Mouse (Mus musculus): ENCODE results near the gene Rfx1. TPM values are rescaled to one million over a fixed set of nuclear protein-coding genes. Genes with fewer than 3 reads are reported as not detected.

The Rfx1 gene
- polyA plus RNA-seq, 1 experiment from 2014 or later: 7.7 TPM

DNA sequence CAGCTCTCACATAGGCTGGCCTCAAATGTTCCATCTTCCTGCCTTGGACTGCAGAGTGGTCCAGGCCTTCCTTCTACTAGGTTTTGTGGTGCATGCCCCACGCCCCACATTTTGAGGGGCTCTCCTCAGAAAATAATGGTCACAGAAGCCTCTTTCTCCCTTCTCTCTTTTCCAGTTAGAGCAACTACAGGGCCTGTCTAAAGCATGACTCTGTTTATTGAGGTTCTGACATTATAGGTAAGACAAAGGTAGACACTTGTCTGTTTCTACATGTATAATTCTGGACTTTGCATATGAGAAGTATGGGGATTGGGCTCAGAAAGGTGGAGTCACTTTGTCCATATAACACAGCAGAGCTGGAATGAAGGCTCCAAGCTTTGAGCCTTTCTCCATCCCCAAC lies 1.6 kb upstream of the Rfx1 start, which contains the start of gene Gm10643:
Gene Gm10643 (minus strand): TSS at position 101 of the 400 bp plus-strand sequence.
- peak within 1 kb of the TSS; percentile 90 for H3K4me3 ChIP-seq
- no peak for DNase-seq (ENCODE audit: low spot score)
- H3K27ac ChIP-seq (replicated peaks): peak within 1 kb of the TSS; percentile 97
- H3K9me3 ChIP-seq (replicated peaks): no peaks in the 10 kb centered on the region
- H3K4me1 ChIP-seq: peaks cover 37% of the 10 kb centered on the region
- no peaks in the 10 kb centered on the region for H3K36me3 ChIP-seq
- WGBS: 94% methylated on average over 1 of the region's 1 CpGs
- no peaks in the 10 kb centered on the region for H3K27me3 ChIP-seq (ENCODE audit: low read depth, poor library complexity, severe bottlenecking)

- no peaks in the 10 kb centered on the region for H3K9me3 ChIP-seq (replicated peaks)
- DNase-seq (ENCODE audit: low spot score): no peak
- WGBS: 37% methylated on average over 5 of the region's 5 CpGs
- H3K27me3 ChIP-seq (ENCODE audit: low read depth, poor library complexity, severe bottlenecking): no peaks in the 10 kb centered on the region
- H3K4me3 ChIP-seq: peak overlapping the region; percentile 90
- H3K27ac ChIP-seq (replicated peaks): peak overlapping the region; percentile 97
- H3K4me1 ChIP-seq: peaks cover 40% of the 10 kb centered on the region
- no peaks in the 10 kb centered on the region for H3K36me3 ChIP-seq
Observed at GRCm38 (mm10) chr8:84065457-84066072, 1.1 kb upstream of the Rfx1 start.

- Histone ChIP-seq H3K27me3 (ENCODE audit: low read depth, poor library complexity, severe bottlenecking) (no peaks in the 10 kb centered on the region), H3K36me3 (no peaks in the 10 kb centered on the region), H3K4me1 (peaks cover 45% of the 10 kb centered on the region), H3K4me3 (peak overlapping the region; percentile 90), H3K27ac (replicated peaks) (peak overlapping the region; percentile 97), H3K9me3 (replicated peaks) (no peaks in the 10 kb centered on the region)
- under 1% methylated on average over 58 of the region's 58 CpGs for WGBS
- peak; percentile 96 for DNase-seq (ENCODE audit: low spot score)
Observed at GRCm38 (mm10) chr8:84067047-84067573, 476 bp downstream of the Rfx1 start.

DNA sequence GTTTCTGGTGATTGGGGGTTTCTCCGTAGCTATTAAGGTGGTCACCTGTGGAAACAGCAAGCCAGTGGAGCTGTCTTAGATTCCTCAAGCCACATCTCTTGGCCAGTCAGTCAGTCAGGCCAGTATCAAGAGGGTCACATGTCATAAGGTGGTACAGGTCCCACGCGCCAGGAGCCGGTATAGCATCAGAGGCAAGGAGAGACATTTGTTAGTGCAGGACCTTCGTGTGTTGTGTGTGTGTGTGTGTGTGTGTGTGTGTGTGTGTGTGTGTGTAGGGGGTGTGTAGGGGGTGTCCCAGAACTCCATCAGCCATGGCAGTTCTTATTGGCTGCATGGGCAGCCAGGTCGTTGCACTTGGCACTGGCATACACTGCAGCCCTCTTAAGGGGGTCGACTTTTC lies 1.3 kb downstream of the Rfx1 start:
- Histone ChIP-seq H3K27ac (replicated peaks) (peak overlapping the region; percentile 7; the same call in 1 of the 2 replicates), H3K9me3 (replicated peaks) (no peaks in the 10 kb centered on the region), H3K4me3 (peak overlapping the region; percentile 90), H3K4me1 (peaks cover 53% of the 10 kb centered on the region), H3K27me3 (ENCODE audit: low read depth, poor library complexity, severe bottlenecking) (no peaks in the 10 kb centered on the region), H3K36me3 (no peaks in the 10 kb centered on the region)
- no peak for DNase-seq (ENCODE audit: low spot score)
- 92% methylated on average over 7 of the region's 7 CpGs for WGBS

DNA sequence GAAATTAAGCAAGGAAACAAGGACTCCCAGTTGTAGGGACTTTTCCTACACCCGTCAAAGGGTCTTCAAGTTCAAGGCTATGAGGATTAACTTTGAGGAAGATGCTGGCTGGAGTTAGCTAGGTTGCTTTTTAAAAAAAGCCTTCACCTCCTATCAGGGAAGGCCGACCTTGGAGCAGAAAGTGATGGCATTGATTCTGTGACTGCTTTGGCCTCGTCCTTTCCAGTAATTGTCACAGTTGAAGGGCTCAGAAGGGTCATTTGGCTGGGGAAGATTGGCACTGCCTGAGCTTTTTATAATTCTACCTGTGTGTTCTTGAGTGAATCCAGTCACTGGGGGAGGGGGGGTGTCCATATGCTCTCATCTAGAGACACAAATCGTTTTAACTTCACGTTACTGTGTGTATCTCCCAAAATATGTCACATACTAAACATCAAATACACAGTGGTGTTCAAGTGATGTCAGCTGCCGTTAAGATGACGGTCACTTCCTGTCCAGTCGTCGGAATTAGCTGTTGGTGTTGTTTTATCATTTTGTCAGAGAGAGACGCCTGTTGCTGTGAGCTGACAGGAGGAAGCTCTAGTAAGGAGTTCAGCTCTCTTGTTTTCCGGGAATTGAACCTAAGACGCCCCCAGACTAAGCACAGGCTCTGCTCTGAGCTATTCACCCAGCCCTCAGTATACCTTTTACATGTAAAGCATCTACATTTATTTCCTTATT lies 1.8 kb downstream of the Rfx1 start:
- H3K4me3 ChIP-seq: peak overlapping the region; percentile 90
- no peak overlapping the region for H3K27ac ChIP-seq (replicated peaks)
- H3K27me3 ChIP-seq (ENCODE audit: low read depth, poor library complexity, severe bottlenecking): no peaks in the 10 kb centered on the region
- H3K9me3 ChIP-seq (replicated peaks): no peaks in the 10 kb centered on the region
- no peaks in the 10 kb centered on the region for H3K36me3 ChIP-seq
- DNase-seq (ENCODE audit: low spot score): no peak
- 85% methylated on average over 12 of the region's 12 CpGs for WGBS
- H3K4me1 ChIP-seq: peaks cover 59% of the 10 kb centered on the region

GRCm38 (mm10) chr8:84069169-84069568 lies 2.5 kb downstream of the Rfx1 start:
- Histone ChIP-seq H3K36me3 (peaks cover 5% of the 10 kb centered on the region), H3K27ac (replicated peaks) (no peak overlapping the region), H3K27me3 (ENCODE audit: low read depth, poor library complexity, severe bottlenecking) (no peaks in the 10 kb centered on the region), H3K4me3 (no peak overlapping the region), H3K9me3 (replicated peaks) (no peaks in the 10 kb centered on the region), H3K4me1 (peaks cover 64% of the 10 kb centered on the region)
- DNase-seq (ENCODE audit: low spot score): no peak
- 50% methylated on average over 1 of the region's 1 CpGs for WGBS

DNA sequence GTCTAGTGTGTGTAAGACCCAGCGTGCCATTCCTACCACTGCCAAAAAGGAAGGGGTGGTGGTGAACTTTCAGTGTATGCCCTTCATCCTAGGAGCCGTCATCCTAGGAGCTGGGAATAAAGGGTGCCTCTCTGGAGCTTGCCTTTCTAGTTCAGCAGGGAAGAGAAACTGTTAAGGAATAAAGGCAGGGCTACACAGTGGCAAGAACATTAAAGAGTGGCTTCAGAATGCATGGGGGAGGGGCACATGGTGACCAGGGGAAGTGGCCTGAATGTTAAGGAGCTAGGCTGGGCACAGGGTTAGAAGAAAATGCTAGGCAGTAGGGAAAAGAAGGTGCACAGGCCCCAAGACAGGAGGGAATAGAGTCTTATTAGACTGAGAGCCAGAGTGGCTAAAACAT lies 3.1 kb downstream of the Rfx1 start:
- no peak for DNase-seq (ENCODE audit: low spot score)
- no peak overlapping the region for H3K4me3 ChIP-seq
- H3K4me1 ChIP-seq: peaks cover 69% of the 10 kb centered on the region
- 74% methylated on average over 2 of the region's 2 CpGs for WGBS
- H3K36me3 ChIP-seq: peaks cover 11% of the 10 kb centered on the region
- H3K9me3 ChIP-seq (replicated peaks): no peaks in the 10 kb centered on the region
- no peak overlapping the region for H3K27ac ChIP-seq (replicated peaks)
- H3K27me3 ChIP-seq (ENCODE audit: low read depth, poor library complexity, severe bottlenecking): no peaks in the 10 kb centered on the region

GRCm38 (mm10) chr8:84070241-84070640 lies 3.6 kb downstream of the Rfx1 start:
- peaks cover 16% of the 10 kb centered on the region for H3K36me3 ChIP-seq
- no peak overlapping the region for H3K4me3 ChIP-seq
- H3K4me1 ChIP-seq: peaks cover 72% of the 10 kb centered on the region
- no peaks in the 10 kb centered on the region for H3K9me3 ChIP-seq (replicated peaks)
- no peaks in the 10 kb centered on the region for H3K27me3 ChIP-seq (ENCODE audit: low read depth, poor library complexity, severe bottlenecking)
- 90% methylated on average over 5 of the region's 5 CpGs for WGBS
- H3K27ac ChIP-seq (replicated peaks): no peak overlapping the region
- DNase-seq (ENCODE audit: low spot score): no peak

- Histone ChIP-seq H3K4me1 (peaks cover 68% of the 10 kb centered on the region), H3K27ac (replicated peaks) (no peak overlapping the region), H3K27me3 (ENCODE audit: low read depth, poor library complexity, severe bottlenecking) (no peaks in the 10 kb centered on the region), H3K9me3 (replicated peaks) (no peaks in the 10 kb centered on the region), H3K4me3 (no peak overlapping the region), H3K36me3 (peaks cover 20% of the 10 kb centered on the region)
- WGBS: 93% methylated on average over 2 of the region's 2 CpGs
- no peak for DNase-seq (ENCODE audit: low spot score)
Observed at GRCm38 (mm10) chr8:84070667-84071066, 4.0 kb downstream of the Rfx1 start.

DNA sequence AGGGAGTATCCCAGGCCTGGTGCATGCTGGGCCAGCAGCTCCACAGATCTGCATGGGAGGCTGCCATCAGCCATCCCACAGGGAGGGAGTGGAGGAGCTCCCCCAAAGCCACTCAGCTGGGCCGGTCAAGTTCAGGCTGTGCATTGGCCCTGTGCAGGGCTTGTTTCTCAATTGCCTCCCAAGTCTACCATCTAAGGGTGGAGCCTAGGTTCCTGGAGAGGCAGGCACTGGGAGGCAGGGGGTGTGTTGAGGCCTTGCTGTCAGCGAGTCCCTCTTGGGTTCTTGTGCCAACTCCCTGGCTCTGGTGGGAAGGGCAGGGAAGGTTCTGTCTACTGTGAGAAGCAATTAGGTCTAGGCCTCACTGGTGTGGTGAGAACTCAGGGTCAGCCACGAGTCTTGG lies 5.3 kb downstream of the Rfx1 start:
- peaks cover 69% of the 10 kb centered on the region for H3K4me1 ChIP-seq
- DNase-seq (ENCODE audit: low spot score): no peak
- no peaks in the 10 kb centered on the region for H3K9me3 ChIP-seq (replicated peaks)
- H3K27ac ChIP-seq (replicated peaks): peak overlapping the region; percentile 28; the same call in 1 of the 2 replicates
- peaks cover 31% of the 10 kb centered on the region for H3K36me3 ChIP-seq
- 86% methylated on average over 3 of the region's 3 CpGs for whole genome bisulfite sequencing
- no peak overlapping the region for H3K4me3 ChIP-seq
- no peaks in the 10 kb centered on the region for H3K27me3 ChIP-seq (ENCODE audit: low read depth, poor library complexity, severe bottlenecking)

DNA sequence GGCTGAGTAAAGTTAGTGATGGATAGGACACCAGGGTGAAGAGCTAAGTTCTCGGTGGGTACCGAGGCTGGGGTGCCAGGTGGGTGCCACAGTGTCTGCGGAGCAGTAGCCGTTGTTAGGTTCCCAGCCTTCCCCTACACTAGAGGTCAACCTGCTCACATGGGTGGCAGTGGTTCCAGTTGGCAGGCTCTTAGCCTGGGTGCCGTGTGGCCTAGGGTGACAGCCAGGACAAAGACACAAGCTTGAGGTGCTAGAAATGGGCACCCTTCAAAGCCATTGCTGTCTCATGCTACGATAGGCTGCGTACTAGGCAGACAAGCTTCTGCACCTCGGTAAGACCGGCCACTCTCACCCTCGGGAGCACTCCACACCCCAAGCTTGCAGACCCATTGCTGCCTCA lies 5.7 kb downstream of the Rfx1 start:
- peaks cover 35% of the 10 kb centered on the region for H3K36me3 ChIP-seq
- no peak overlapping the region for H3K4me3 ChIP-seq
- peak overlapping the region; percentile 28; the same call in 1 of the 2 replicates for H3K27ac ChIP-seq (replicated peaks)
- WGBS: 87% methylated on average over 10 of the region's 10 CpGs
- DNase-seq (ENCODE audit: low spot score): no peak
- H3K9me3 ChIP-seq (replicated peaks): no peaks in the 10 kb centered on the region
- H3K27me3 ChIP-seq (ENCODE audit: low read depth, poor library complexity, severe bottlenecking): no peaks in the 10 kb centered on the region
- H3K4me1 ChIP-seq: peaks cover 71% of the 10 kb centered on the region

DNA sequence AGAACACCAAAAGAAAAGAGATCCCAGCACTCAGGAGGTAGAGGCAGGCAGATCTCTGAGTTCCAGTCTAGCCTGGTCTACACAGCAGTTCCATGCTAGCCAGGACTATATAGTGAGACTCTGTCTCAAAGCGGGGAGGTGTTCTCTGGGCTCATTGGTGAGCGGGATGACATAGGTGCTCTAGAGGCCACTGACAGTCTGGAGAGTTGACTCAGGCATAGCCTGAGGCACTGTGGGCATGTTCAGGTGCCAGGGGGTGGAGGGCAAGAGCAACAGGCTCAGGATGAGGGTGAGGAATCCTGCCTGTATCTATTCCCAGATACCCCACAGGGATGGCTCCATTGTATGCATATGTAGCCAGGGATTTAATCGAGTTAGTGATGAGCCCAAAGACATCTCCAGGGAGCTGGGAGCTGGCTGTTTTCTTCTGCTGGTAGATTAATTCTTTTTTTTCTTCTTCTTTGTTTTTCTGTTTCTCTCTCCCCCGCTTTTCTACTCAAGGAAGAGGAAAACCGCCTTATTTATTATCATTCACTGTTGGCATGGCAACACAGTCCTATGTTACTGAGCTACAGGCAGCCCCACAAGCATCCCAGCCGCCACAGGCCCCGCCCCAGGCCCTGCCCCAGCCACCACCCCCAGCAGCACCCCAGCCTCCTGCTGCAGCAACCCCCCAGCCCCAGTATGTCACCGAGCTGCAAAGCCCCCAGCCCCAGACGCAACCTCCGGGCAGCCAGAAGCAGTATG lies 6.8 kb downstream of the Rfx1 start:
- H3K4me3 ChIP-seq: no peak overlapping the region
- no peak for DNase-seq (ENCODE audit: low spot score)
- WGBS: 51% methylated on average over 10 of the region's 10 CpGs
- H3K27ac ChIP-seq (replicated peaks): 0 out of 2 replicates have a peak overlapping the region, but pooled peaks have one; percentile 4
- H3K9me3 ChIP-seq (replicated peaks): no peaks in the 10 kb centered on the region
- peaks cover 42% of the 10 kb centered on the region for H3K36me3 ChIP-seq
- no peaks in the 10 kb centered on the region for H3K27me3 ChIP-seq (ENCODE audit: low read depth, poor library complexity, severe bottlenecking)
- peaks cover 60% of the 10 kb centered on the region for H3K4me1 ChIP-seq
